ENCODE assay signal across 25 mouse cellular contexts in genomic region chr8:26484749-26485148, GRCm38 (mm10).
"Had no signal": no experiment of that assay in that cellular context is flagged by ENCODE, and none has a peak within 500 bp of the region (broad histone marks: within the 10 kb centered on the region; RNA-seq: fewer than 3 reads in every experiment).

No protein-coding gene starts in this region.

- H3K27me3 ChIP-seq: embryonic facial prominence, embryonic 12.5 days; embryonic facial prominence, embryonic 15.5 days; forebrain, embryonic 15.5 days had no signal

- H3K4me1 ChIP-seq: embryonic facial prominence, embryonic 12.5 days; embryonic facial prominence, embryonic 13.5 days; embryonic facial prominence, embryonic 15.5 days; forebrain, embryonic 12.5 days had no signal

- H3K9me3 ChIP-seq: embryonic facial prominence, embryonic 10.5 days; embryonic facial prominence, embryonic 12.5 days; embryonic facial prominence, embryonic 13.5 days; embryonic facial prominence, embryonic 15.5 days; forebrain, embryonic 10.5 days; forebrain, embryonic 12.5 days; forebrain, embryonic 13.5 days; forebrain, embryonic 15.5 days had no signal

- DNase-seq: cerebellum, adult 8-10 months; cerebellum, adult 9-10 months; cerebellum, adult 9-11 months; cerebellum, postnatal 25 days; cerebellum, postnatal 36 days; embryo, embryonic 11 days; forebrain, postnatal 0 days; gastrocnemius, adult 2 months; gastrocnemius, postnatal 10 days; gastrocnemius, postnatal 14 days; gastrocnemius, postnatal 25 days; gastrocnemius, postnatal 36 days; heart, adult 18-20 months; heart, adult 2 months had no signal

- H3K9ac ChIP-seq: embryonic facial prominence, embryonic 12.5 days; embryonic facial prominence, embryonic 13.5 days; embryonic facial prominence, embryonic 15.5 days; forebrain, embryonic 12.5 days; forebrain, embryonic 13.5 days; forebrain, embryonic 15.5 days; forebrain, postnatal 0 days had no signal

- H3K36me3 ChIP-seq: embryonic facial prominence, embryonic 10.5 days; embryonic facial prominence, embryonic 12.5 days; embryonic facial prominence, embryonic 13.5 days; embryonic facial prominence, embryonic 15.5 days; forebrain, embryonic 10.5 days; forebrain, embryonic 12.5 days; forebrain, embryonic 15.5 days had no signal

- H3K27ac ChIP-seq: embryonic facial prominence, embryonic 10.5 days; embryonic facial prominence, embryonic 12.5 days; embryonic facial prominence, embryonic 13.5 days; embryonic facial prominence, embryonic 15.5 days; forebrain, embryonic 10.5 days; forebrain, embryonic 12.5 days; forebrain, embryonic 13.5 days; forebrain, embryonic 15.5 days; gastrocnemius, adult 2 months; heart, adult 2 months had no signal

- ATAC-seq: forebrain, embryonic 13.5 days; forebrain, embryonic 14.5 days; forebrain, embryonic 15.5 days; forebrain, embryonic 16.5 days; forebrain, postnatal 0 days had no signal

- H3K4me2 ChIP-seq: embryonic facial prominence, embryonic 12.5 days; embryonic facial prominence, embryonic 13.5 days; embryonic facial prominence, embryonic 15.5 days; forebrain, embryonic 12.5 days; forebrain, embryonic 13.5 days; forebrain, embryonic 15.5 days had no signal

- H3K4me3 ChIP-seq: embryonic facial prominence, embryonic 10.5 days; embryonic facial prominence, embryonic 12.5 days; embryonic facial prominence, embryonic 13.5 days; embryonic facial prominence, embryonic 15.5 days; erythroblast, embryonic 14.5 days; forebrain, embryonic 10.5 days; forebrain, embryonic 12.5 days; forebrain, embryonic 13.5 days; forebrain, embryonic 15.5 days; gastrocnemius, adult 2 months; heart, adult 2 months had no signal
